Comparison of ENCODE assay signal across 10 mouse cellular contexts in genomic region chr12:111573315-111573714, GRCm38 (mm10). TPM values are rescaled to one million over a fixed set of nuclear protein-coding genes. Genes with fewer than 3 reads are reported as not detected.
DNase-seq lines count a peak whose midpoint lies in the region; ATAC-seq and TF ChIP-seq lines count a peak whose summit lies in the region.
"Had no signal": no experiment of that assay in that cellular context is flagged by ENCODE, and none has a peak within 500 bp of the region (broad histone marks: within the 10 kb centered on the region; RNA-seq: fewer than 3 reads in every experiment).

No protein-coding gene starts in this region.

- no peak for TF ChIP-seq POLR2A in MEL (IDR thresholded peaks at IDR 0.05; ENCODE audit: control insufficient read depth in 1 of 2, insufficient read depth in 1 of 2, low read depth in 1 of 2, low read length in 2 of 2, poor library complexity in 1 of 2)

- H3K9me3 ChIP-seq in E14TG2a.4 (ENCODE audit: low read length), result no peaks in the 10 kb centered on the region
- H3K9me3 ChIP-seq in MEL (replicated peaks; ENCODE audit: insufficient read depth, low read length), result no peaks in the 10 kb centered on the region
- no peaks in the 10 kb centered on the region for H3K9me3 ChIP-seq in liver, embryonic 13.5 days (replicated peaks)

- H3K4me1 ChIP-seq in E14TG2a.4 (replicated peaks; ENCODE audit: low read depth, low read length) (peaks cover 43% of the 10 kb centered on the region), MEL (ENCODE audit: control insufficient read depth in 1 of 2, insufficient read depth in 2 of 2, low read length in 2 of 2) (peaks cover 7 to 8% of the 10 kb centered on the region in 2 experiments; a peak in 3 of 4 replicates)
- H3K4me1 ChIP-seq in liver, embryonic 13.5 days (replicated peaks), result peaks cover 37% of the 10 kb centered on the region

- peaks cover 28% of the 10 kb centered on the region for H3K27me3 ChIP-seq in E14TG2a.4 (ENCODE audit: insufficient read depth, low read length)
- H3K27me3 ChIP-seq in MEL (ENCODE audit: control insufficient read depth in 1 of 2, insufficient read depth in 2 of 2, low read length in 2 of 2), result no peaks in the 10 kb centered on the region
- H3K27me3 ChIP-seq in liver, embryonic 13.5 days, result peaks cover 18% of the 10 kb centered on the region; the same call in 1 of the 2 replicates

- H3K4me2 ChIP-seq in liver, embryonic 13.5 days, result peak overlapping the region; percentile 93

- TF ChIP-seq RAD21 in MEL (IDR thresholded peaks at IDR 0.05; ENCODE audit: low read depth, low read length), result no peak

- H3K36me3 ChIP-seq in E14TG2a.4 (ENCODE audit: insufficient read depth, low read length) (no peaks in the 10 kb centered on the region), MEL (ENCODE audit: control insufficient read depth in 1 of 2, insufficient read depth in 2 of 2, low read length in 2 of 2) (peaks cover 0 to 12% of the 10 kb centered on the region in 2 experiments; a peak in 2 of 4 replicates)
- H3K36me3 ChIP-seq in liver, embryonic 13.5 days, result no peaks in the 10 kb centered on the region

- 54% methylated on average over 6 of the region's 6 CpGs for whole genome bisulfite sequencing in liver, embryonic 13.5 days (ENCODE audit: insufficient replicate concordance)

- no peak for TF ChIP-seq CTCF in E14TG2a.4 (conservative IDR thresholded peaks at IDR 0.05; ENCODE audit: low read length)
- TF ChIP-seq CTCF in MEL (IDR thresholded peaks at IDR 0.05 in 2 of 3, conservative IDR thresholded peaks at IDR 0.05 in 1 of 3; ENCODE audit: control insufficient read depth in 1 of 3, insufficient read depth in 1 of 3, low read depth in 2 of 3, low read length in 3 of 3, poor library complexity in 1 of 3, severe bottlenecking in 1 of 3), result no peak

- H3K27ac ChIP-seq in MEL (ENCODE audit: control insufficient read depth, low read depth, low read length), result no peak overlapping the region
- H3K27ac ChIP-seq in liver, embryonic 13.5 days, result no peak overlapping the region

- H3K4me3 ChIP-seq in E14TG2a.4 (replicated peaks; ENCODE audit: low read length) (peak overlapping the region; percentile 96), MEL (ENCODE audit: control insufficient read depth in 1 of 2, insufficient read depth in 1 of 2, low read depth in 2 of 2, low read length in 2 of 2) (peak overlapping the region; percentile 68 to 93)
- H3K4me3 ChIP-seq in liver, embryonic 13.5 days (replicated peaks), result peak overlapping the region; percentile 97

- no peak for ATAC-seq in liver, embryonic 13.5 days (ENCODE audit: low read depth)

- H3K79me2 ChIP-seq in MEL (ENCODE audit: control insufficient read depth, insufficient read depth, low read length, poor library complexity), result peaks cover 27% of the 10 kb centered on the region

- peak overlapping the region; percentile 63 for H3K9ac ChIP-seq in MEL (ENCODE audit: control insufficient read depth, low read depth, low read length, poor library complexity, severe bottlenecking)
- H3K9ac ChIP-seq in liver, embryonic 13.5 days, result peak overlapping the region; percentile 70

- no peak for TF ChIP-seq EP300 in MEL (IDR thresholded peaks at IDR 0.05; ENCODE audit: low read depth in 1 of 2, low read length in 2 of 2)

- no peak for DNase-seq in MEL (ENCODE audit: low read depth, low spot score)
- peak; percentile 35 for DNase-seq in induced T-regulatory cell, adult 2 months (ENCODE audit: low read depth)
- no peak for DNase-seq in liver, embryonic 13.5 days
- no peak for DNase-seq in thymus, postnatal 10 days (ENCODE audit: low spot score in 2 of 2)
- no peak for DNase-seq in embryo, embryonic 10 days (ENCODE audit: low spot score)
- DNase-seq in adrenal gland, postnatal 14 days, result no peak
- DNase-seq in T-cell, adult 2 months (ENCODE audit: low spot score), result no peak
- DNase-seq: heart, postnatal 36 days; thymus, postnatal 14 days had no signal

TF ChIP-seq in MEL, 35 proteins besides CTCF, POLR2A, EP300 and RAD21:
- TF ChIP-seq TBP (IDR thresholded peaks at IDR 0.05; ENCODE audit: low read depth, low read length), result no peak
- no peak for TF ChIP-seq TAL1 (IDR thresholded peaks at IDR 0.05; ENCODE audit: low read length)
- TF ChIP-seq KAT2A (conservative IDR thresholded peaks at IDR 0.05; ENCODE audit: low read depth, low read length), result no peak
- no peak for TF ChIP-seq ZMIZ1 (IDR thresholded peaks at IDR 0.05; ENCODE audit: low read depth, low read length)
- no peak for TF ChIP-seq BHLHE40 (IDR thresholded peaks at IDR 0.05; ENCODE audit: borderline replicate concordance, low read depth, low read length)
- no peak for TF ChIP-seq POLR2AphosphoS2 (IDR thresholded peaks at IDR 0.05; ENCODE audit: low read length)

RNA-seq across cellular contexts. Expression of gene Mark3, which starts 1.0 kb away (rescaled TPM):
- 60.2 and 71.6 TPM in 2 replicates for total RNA-seq in MEL (2012; rRNA removed)
- 10 to 100 TPM in 1 of 2 experiments, not detected in 1; 43.9 TPM for polyA plus RNA-seq in MEL (2012; ENCODE audit: insufficient read depth in 1 of 2, insufficient read length in 2 of 2, low read depth in 1 of 2, low replicate concordance in 2 of 2, missing spikeins in 1 of 2)
- 13.9 and 14.6 TPM in 2 replicates for polyA plus RNA-seq in liver, embryonic 13.5 days (2015; fragmentation: Nextera tagmentation; extraction: Ambion mirVana)
- 98.3 and 98.5 TPM in 2 replicates for total RNA-seq in adrenal gland, postnatal 14 days (2021)

RNA-seq across cellular contexts. Expression of gene Eif5, which starts 35.5 kb away (rescaled TPM):
- total RNA-seq in MEL (2012; rRNA removed), result 183 and 201 TPM in 2 replicates
- polyA plus RNA-seq in MEL (2012; ENCODE audit: insufficient read depth in 1 of 2, insufficient read length in 2 of 2, low read depth in 1 of 2, low replicate concordance in 2 of 2, missing spikeins in 1 of 2), result 100 to 1,000 TPM; 276 to 330 TPM
- polyA plus RNA-seq in liver, embryonic 13.5 days (2015; fragmentation: Nextera tagmentation; extraction: Ambion mirVana), result 677 and 738 TPM in 2 replicates
- total RNA-seq in adrenal gland, postnatal 14 days (2021), result 334 and 370 TPM in 2 replicates
